Mouse (Mus musculus) CH12.LX (cell line): ENCODE data around the gene Ntrk2. TPM values are rescaled to one million over a fixed set of nuclear protein-coding genes. Genes with fewer than 3 reads are reported as not detected.

Experiments used
- DNase-seq: peaks from one replicate; pipeline ENCODE4 v3.0.0-alpha.2; 2013; ENCODE audit errors: extremely low read depth
- H3K27ac ChIP-seq: 2 replicates; pipeline ENCODE4 v1.5.1; 2012; ENCODE audit warnings: low read depth, mild to moderate bottlenecking, control low read depth, moderate library complexity; ENCODE audit not compliant: insufficient read depth
- H3K27me3 ChIP-seq: replicated peaks from 2 replicates; pipeline ENCODE3; 2012; ENCODE audit warnings: inconsistent platforms
- H3K36me3 ChIP-seq, 2 experiments: replicated peaks in 1 of 2; 2 replicates each; pipeline versions ENCODE3 to v1.6.1; 2012; ENCODE audit warnings: inconsistent platforms in 1 of 2, low read length in 1 of 2, mild to moderate bottlenecking in 1 of 2, mixed read lengths in 1 of 2, moderate library complexity in 1 of 2; ENCODE audit not compliant: control insufficient read depth in 1 of 2, insufficient read depth in 1 of 2
- H3K4me1 ChIP-seq, 2 experiments: 2 replicates each; pipeline ENCODE4 v1.6.1; 2012; ENCODE audit warnings: inconsistent platforms in 1 of 2, moderate library complexity in 1 of 2; ENCODE audit not compliant: insufficient read depth in 2 of 2, control insufficient read depth in 1 of 2
- H3K4me2 ChIP-seq: 2 replicates; pipeline ENCODE4 v1.6.1; 2012; ENCODE audit warnings: low read depth, mild to moderate bottlenecking, control low read depth; ENCODE audit not compliant: poor library complexity, insufficient read depth, severe bottlenecking
- H3K4me3 ChIP-seq, 3 experiments: fragments of 150-350 bp in 1 of 3; sonication (generic) in 1 of 3; replicated peaks in 1 of 3; 2 replicates each; pipeline versions ENCODE3 to v1.5.1; 2011 to 2012; ENCODE audit warnings: low read depth in 2 of 3, low read length in 2 of 3, mild to moderate bottlenecking in 2 of 3, moderate library complexity in 2 of 3, control low read depth in 1 of 3, improper control_type of control experiment in 1 of 3, inconsistent platforms in 1 of 3, mixed read lengths in 1 of 3; ENCODE audit not compliant: poor library complexity in 1 of 3
- H3K79me2 ChIP-seq: replicated peaks from 2 replicates; pipeline ENCODE4 v1.6.1; 2012; ENCODE audit warnings: mild to moderate bottlenecking, moderate library complexity; ENCODE audit not compliant: control insufficient read depth, poor library complexity, insufficient read depth, severe bottlenecking; ENCODE audit errors: extremely low read depth
- H3K9ac ChIP-seq: 2 replicates; pipeline ENCODE4 v1.6.1; 2012; ENCODE audit warnings: low read depth, mild to moderate bottlenecking, control low read depth, moderate library complexity; ENCODE audit not compliant: insufficient read depth
- H3K9me3 ChIP-seq: replicated peaks from 2 replicates; pipeline ENCODE3; 2012; ENCODE audit warnings: low read length, inconsistent platforms, mixed read lengths
- BHLHE40 ChIP-seq: IDR thresholded peaks from 2 replicates; pipeline ENCODE4 v1.6.1; 2011; ENCODE audit warnings: mild to moderate bottlenecking, low read depth, low read length, improper control_type of control experiment
- CHD1 ChIP-seq: IDR thresholded peaks from 2 replicates; pipeline ENCODE4 v1.6.1; 2012; ENCODE audit warnings: low read depth, low read length, improper control_type of control experiment, inconsistent platforms
- CTCF ChIP-seq, 2 experiments: IDR thresholded peaks in 1 of 2; conservative IDR thresholded peaks in 1 of 2; 2 replicates each; pipeline ENCODE4 v1.5.1; 2011 to 2012; ENCODE audit warnings: low read depth in 2 of 2, low read length in 2 of 2, improper control_type of control experiment in 1 of 2, inconsistent platforms in 1 of 2, mild to moderate bottlenecking in 1 of 2, moderate library complexity in 1 of 2
- E2F4 ChIP-seq: IDR thresholded peaks from 2 replicates; pipeline ENCODE4 v1.6.1; 2011; ENCODE audit warnings: low read depth, low read length, improper control_type of control experiment; ENCODE audit not compliant: insufficient replicate concordance
- ELF1 ChIP-seq: IDR thresholded peaks from 2 replicates; pipeline ENCODE4 v1.6.1; 2014; ENCODE audit warnings: low read depth, mild to moderate bottlenecking, inconsistent platforms, low read length, improper control_type of control experiment
- EP300 ChIP-seq: IDR thresholded peaks from 2 replicates; pipeline ENCODE4 v1.6.1; 2011; ENCODE audit warnings: low read length, improper control_type of control experiment
- ETS1 ChIP-seq: conservative IDR thresholded peaks from 2 replicates; pipeline ENCODE4 v1.6.1; 2012; ENCODE audit warnings: low read depth, mild to moderate bottlenecking, inconsistent platforms, low read length, improper control_type of control experiment, moderate library complexity
- GABPA ChIP-seq: IDR thresholded peaks from 2 replicates; pipeline ENCODE4 v1.6.1; 2012; ENCODE audit warnings: low read depth, low read length, improper control_type of control experiment, inconsistent platforms; ENCODE audit not compliant: insufficient replicate concordance
- HCFC1 ChIP-seq: IDR thresholded peaks from 2 replicates; pipeline ENCODE4 v1.6.1; 2012; ENCODE audit warnings: low read depth, mild to moderate bottlenecking, inconsistent platforms, low read length, improper control_type of control experiment
- IRF4 ChIP-seq: IDR thresholded peaks from 2 replicates; pipeline ENCODE4 v1.6.1; 2014; ENCODE audit warnings: low read depth, mild to moderate bottlenecking, inconsistent platforms, low read length, improper control_type of control experiment
- JUND ChIP-seq: conservative IDR thresholded peaks from 2 replicates; pipeline ENCODE4 v1.6.1; 2011; ENCODE audit warnings: low read depth, low read length, improper control_type of control experiment
- KAT2A ChIP-seq: IDR thresholded peaks from 2 replicates; pipeline ENCODE4 v1.6.1; 2012; ENCODE audit warnings: low read length, improper control_type of control experiment, inconsistent platforms; ENCODE audit not compliant: insufficient replicate concordance
- MAX ChIP-seq: IDR thresholded peaks from 2 replicates; pipeline ENCODE4 v1.6.1; 2011; ENCODE audit warnings: low read length, improper control_type of control experiment
- MAZ ChIP-seq: IDR thresholded peaks from 2 replicates; pipeline ENCODE4 v1.6.1; 2012; ENCODE audit warnings: low read depth, mild to moderate bottlenecking, inconsistent platforms, low read length, improper control_type of control experiment, moderate library complexity
- MEF2A ChIP-seq: IDR thresholded peaks from 2 replicates; pipeline ENCODE4 v1.6.1; 2014; ENCODE audit warnings: low read depth, mild to moderate bottlenecking, inconsistent platforms, low read length, improper control_type of control experiment, borderline replicate concordance
- MXI1 ChIP-seq: IDR thresholded peaks from 2 replicates; pipeline ENCODE4 v1.6.1; 2011; ENCODE audit warnings: mild to moderate bottlenecking, low read depth, low read length, improper control_type of control experiment
- NELFE ChIP-seq: IDR thresholded peaks from 2 replicates; pipeline ENCODE4 v1.6.1; 2011; ENCODE audit warnings: low read depth, low read length, improper control_type of control experiment
- NRF1 ChIP-seq: IDR thresholded peaks from 2 replicates; pipeline ENCODE4 v1.6.1; 2014; ENCODE audit warnings: low read depth, mild to moderate bottlenecking, inconsistent platforms, low read length, improper control_type of control experiment, moderate library complexity
- POLR2A ChIP-seq: IDR thresholded peaks from 2 replicates; pipeline ENCODE4 v1.6.1; 2011; ENCODE audit warnings: low read depth, mild to moderate bottlenecking, improper control_type of control experiment, low read length
- RAD21 ChIP-seq: IDR thresholded peaks from 2 replicates; pipeline ENCODE4 v1.6.1; 2011; ENCODE audit warnings: low read depth, mild to moderate bottlenecking, low read length, improper control_type of control experiment, moderate library complexity
- TBP ChIP-seq: conservative IDR thresholded peaks from 2 replicates; pipeline ENCODE4 v1.6.1; 2011; ENCODE audit warnings: low read depth, low read length, improper control_type of control experiment
- UBTF ChIP-seq: IDR thresholded peaks from 2 replicates; pipeline ENCODE4 v1.6.1; 2012; ENCODE audit warnings: low read depth, mild to moderate bottlenecking, inconsistent platforms, low read length, improper control_type of control experiment, moderate library complexity
- USF1 ChIP-seq: IDR thresholded peaks from 2 replicates; pipeline ENCODE4 v1.6.1; 2014; ENCODE audit warnings: low read depth, mild to moderate bottlenecking, inconsistent platforms, low read length, improper control_type of control experiment
- USF2 ChIP-seq: conservative IDR thresholded peaks from 2 replicates; pipeline ENCODE4 v1.6.1; 2011; ENCODE audit warnings: low read depth, low read length, improper control_type of control experiment
- ZKSCAN1 ChIP-seq: IDR thresholded peaks from 2 replicates; pipeline ENCODE4 v1.6.1; 2012; ENCODE audit warnings: low read depth, inconsistent platforms, low read length, improper control_type of control experiment, borderline replicate concordance
- ZNF384 ChIP-seq: IDR thresholded peaks from 2 replicates; pipeline ENCODE4 v1.6.1; 2012; ENCODE audit warnings: low read depth, low read length, improper control_type of control experiment, inconsistent platforms
- dilution Hi-C: fragments of 300-500 bp; cut with MboI; formaldehyde crosslinking; loops from 2 replicates; pipeline ENCODE4 v1.14.3; 2020; ENCODE audit warnings: low sequenced_read_pairs; ENCODE audit not compliant: extremely low pct_unique_long_range_greater_than_20kb, extremely low pct_ligation_motif_present
- in situ Hi-C: fragments of 300-500 bp; cut with MboI; formaldehyde crosslinking; loops from 3 replicates; pipeline ENCODE4 v1.14.3; 2019; ENCODE audit warnings: low sequenced_read_pairs, low pct_ligation_motif_present, low pct_unique_long_range_greater_than_20kb, mixed read lengths
- polyA plus RNA-seq: library from polyadenylated mRNA; unstranded; fragments of >175 nt; gene quantifications from 2 replicates; pipeline ENCODE4 v1.2.1, GENCODE M21; 2012; ENCODE audit warnings: low read depth; ENCODE audit not compliant: insufficient read length
- total RNA-seq, 2 experiments: library from RNA; depleted of rRNA; stranded (reverse); fragments of 300-350 nt in 1 of 2; fragments of >200 nt in 1 of 2; gene quantifications; 2 replicates each; pipeline ENCODE4 v1.2.3; 2012 to 2014

Gene Ntrk2
- total and polyA plus RNA-seq, 3 experiments, result not detected

DNA sequence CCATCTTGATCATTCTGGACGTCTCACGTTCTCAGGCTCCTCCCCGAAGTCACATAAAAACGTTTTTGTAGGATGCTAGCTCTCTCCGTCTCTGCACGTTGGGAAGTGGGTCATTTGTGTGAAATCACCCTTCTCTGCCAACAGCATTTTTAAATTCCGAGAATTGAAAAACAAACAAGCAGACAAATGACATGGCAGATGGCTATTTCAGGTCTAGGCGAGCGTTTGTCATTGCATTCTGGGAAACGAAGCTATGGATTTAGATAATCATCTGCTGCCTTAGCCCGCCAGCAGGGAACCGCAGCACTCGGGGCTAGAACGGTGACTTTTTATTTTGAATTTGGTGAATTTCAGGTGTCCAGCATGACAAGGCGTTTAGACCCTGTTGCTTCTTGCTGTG, 115.8 kb downstream of the Ntrk2 start:
- H3K4me2 ChIP-seq, result no peak overlapping the region
- no peak for DNase-seq
- no peaks in the 10 kb centered on the region for H3K27me3 ChIP-seq
- dilution Hi-C loops (no loop called here), in situ Hi-C loops (no loop called here)
- no peak overlapping the region for H3K27ac ChIP-seq
- peaks cover 90% of the 10 kb centered on the region for H3K9me3 ChIP-seq
- H3K9ac ChIP-seq, result no peak overlapping the region
- no peaks in the 10 kb centered on the region for H3K36me3 ChIP-seq
- H3K4me1 ChIP-seq, result no peaks in the 10 kb centered on the region
- no peak for TF ChIP-seq ZKSCAN1
- no peak overlapping the region for H3K4me3 ChIP-seq
- H3K79me2 ChIP-seq, result no peaks in the 10 kb centered on the region

DNA sequence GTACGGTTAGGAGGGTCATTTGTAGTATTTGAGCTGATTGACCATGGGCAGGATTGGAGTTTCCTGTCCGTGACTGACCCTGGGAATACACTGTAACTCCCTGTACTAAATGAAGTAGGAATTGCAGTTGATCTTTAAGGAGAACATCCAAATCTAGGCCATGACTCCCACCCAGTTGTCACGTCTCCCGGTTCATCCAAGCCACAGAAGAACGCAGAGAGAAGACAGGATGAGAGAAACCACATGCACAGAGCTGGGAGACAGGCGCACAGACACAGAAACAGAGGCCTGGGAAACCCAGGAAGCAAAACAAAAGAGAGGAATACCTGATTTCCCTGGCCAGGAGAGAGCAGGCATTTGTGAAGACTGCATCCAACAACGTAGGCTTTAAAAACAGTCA, 117.1 kb downstream of the Ntrk2 start:
- no peak overlapping the region for H3K4me3 ChIP-seq
- no peaks in the 10 kb centered on the region for H3K4me1 ChIP-seq
- in situ Hi-C loops, result no loop called here
- no peak overlapping the region for H3K27ac ChIP-seq
- H3K36me3 ChIP-seq, result no peaks in the 10 kb centered on the region
- no peak overlapping the region for H3K4me2 ChIP-seq
- no peak overlapping the region for H3K9ac ChIP-seq
- TF ChIP-seq CHD1 (no peak), USF1 (no peak), KAT2A (no peak), ETS1 (no peak), EP300 (no peak), UBTF (no peak), MXI1 (no peak), IRF4 (no peak), ELF1 (no peak), NELFE (no peak), MAX (no peak), POLR2A (no peak), BHLHE40 (no peak), JUND (no peak), USF2 (no peak), CTCF (conservative IDR thresholded peaks at IDR 0.05 in 1 of 2, IDR thresholded peaks at IDR 0.05 in 1 of 2; ENCODE audit: low read depth in 2 of 2, low read length in 2 of 2) (no peak)
- TF ChIP-seq, all 38 proteins: peak for 0
- dilution Hi-C loops, result no loop called here
- Histone ChIP-seq H3K9me3 (peaks cover 89% of the 10 kb centered on the region), H3K27me3 (no peaks in the 10 kb centered on the region), H3K79me2 (no peaks in the 10 kb centered on the region)
- DNase-seq, result no peak

DNA sequence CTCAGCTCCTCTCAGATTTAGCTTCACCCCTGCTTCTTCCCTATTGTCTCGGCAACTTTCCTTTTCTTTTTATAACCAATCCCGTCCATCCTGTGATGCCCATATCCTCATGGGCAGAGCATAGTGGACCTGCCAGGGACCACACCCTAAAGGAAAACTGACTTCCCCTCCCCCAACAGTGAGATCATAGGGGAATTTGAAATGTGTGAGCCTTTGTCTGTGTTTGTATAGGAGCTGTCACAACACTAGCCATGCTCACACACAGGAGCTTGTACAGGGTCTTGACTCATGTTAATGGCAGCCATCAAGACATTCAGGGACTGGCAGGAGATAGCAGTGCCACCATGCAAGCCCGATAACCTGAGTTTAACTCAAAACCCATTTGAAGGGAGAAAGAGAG, 118.1 kb downstream of the Ntrk2 start:
- DNase-seq, result no peak
- Histone ChIP-seq H3K9ac (no peak overlapping the region), H3K9me3 (peaks cover 89% of the 10 kb centered on the region), H3K4me1 (no peaks in the 10 kb centered on the region), H3K36me3 (no peaks in the 10 kb centered on the region), H3K79me2 (no peaks in the 10 kb centered on the region), H3K4me3 (no peak overlapping the region), H3K4me2 (no peak overlapping the region), H3K27me3 (no peaks in the 10 kb centered on the region), H3K27ac (no peak overlapping the region)
- dilution Hi-C loops, result no loop called here
- in situ Hi-C loops, result no loop called here
- TF ChIP-seq NRF1 (no peak), TBP (no peak), ZNF384 (no peak), RAD21 (no peak), MAZ (no peak), E2F4 (no peak), ELF1 (no peak), HCFC1 (no peak), MEF2A (no peak), EP300 (no peak), CTCF (conservative IDR thresholded peaks at IDR 0.05 in 1 of 2, IDR thresholded peaks at IDR 0.05 in 1 of 2; ENCODE audit: low read depth in 2 of 2, low read length in 2 of 2) (no peak), GABPA (no peak)
